Mouse (Mus musculus): Measurements from ENCODE around the gene Lama2. TPM values are rescaled to one million over a fixed set of nuclear protein-coding genes. Genes with fewer than 3 reads are reported as not detected.
A peak's percentile ranks its signal among the peaks of the same experiment; 100 is the strongest.

The Lama2 gene
- polyA plus RNA-seq, 1 experiment from 2014 or later, result 33.2 TPM

DNA sequence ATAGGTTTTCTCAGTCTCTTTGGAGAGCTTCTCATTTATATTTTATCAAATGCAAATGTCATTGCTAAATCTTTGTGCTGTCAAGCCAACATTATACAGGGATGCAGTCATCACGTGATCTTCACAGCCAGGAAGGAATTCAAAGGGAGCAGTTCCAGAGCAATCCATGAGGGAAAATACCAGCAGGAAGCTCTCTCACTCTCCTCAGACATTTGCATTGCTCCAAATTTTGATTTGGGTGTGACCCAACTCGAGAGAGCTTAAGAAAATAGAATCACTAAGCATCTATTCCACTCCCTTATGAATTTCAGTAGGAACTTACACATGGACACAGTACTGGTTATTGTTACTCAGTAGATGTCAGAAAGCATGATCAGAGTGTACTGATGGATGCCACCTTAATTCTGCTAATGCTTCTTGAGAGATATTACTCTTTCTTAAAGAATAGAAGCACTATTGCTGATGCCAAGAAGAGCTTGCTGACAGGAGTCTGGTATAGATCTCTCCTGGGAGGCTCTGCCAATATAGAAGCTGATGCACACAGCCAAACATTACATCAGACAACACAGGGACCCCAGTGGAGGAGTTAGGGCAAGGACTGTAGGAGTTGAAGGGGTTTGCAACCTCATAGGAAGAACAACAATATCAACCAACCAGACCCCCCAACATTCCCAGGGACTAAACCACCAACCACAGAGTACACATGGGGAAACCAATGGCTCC is 236.5 kb downstream of the Lama2 start:
- Histone ChIP-seq H3K4me3 (ENCODE audit: control insufficient read depth in 1 of 2, insufficient read depth in 1 of 2, low read depth in 1 of 2, low read length in 2 of 2) (no peak overlapping the region), H3K27ac (replicated peaks in 1 of 2; ENCODE audit: control insufficient read depth in 1 of 2, insufficient read depth in 1 of 2, low read depth in 2 of 2, low read length in 2 of 2) (no peak overlapping the region), H3K36me3 (ENCODE audit: control insufficient read depth, insufficient read depth, low read length) (no peaks in the 10 kb centered on the region), H3K9me3 (ENCODE audit: control insufficient read depth, low read length) (no peaks in the 10 kb centered on the region), H3K4me2 (ENCODE audit: low read length) (no peak overlapping the region), H3K27me3 (ENCODE audit: control insufficient read depth, insufficient read depth, low read length) (no peaks in the 10 kb centered on the region), H3K4me1 (ENCODE audit: control insufficient read depth in 2 of 2, insufficient read depth in 2 of 2, low read length in 2 of 2) (no peaks in the 10 kb centered on the region), H3K9ac (ENCODE audit: low read length) (no peak overlapping the region)
- no peak for ATAC-seq (ENCODE audit: insufficient number of reproducible peaks, insufficient read depth, low FRiP score, low read depth)
- 44% methylated on average over 2 of the region's 2 CpGs for WGBS

DNA sequence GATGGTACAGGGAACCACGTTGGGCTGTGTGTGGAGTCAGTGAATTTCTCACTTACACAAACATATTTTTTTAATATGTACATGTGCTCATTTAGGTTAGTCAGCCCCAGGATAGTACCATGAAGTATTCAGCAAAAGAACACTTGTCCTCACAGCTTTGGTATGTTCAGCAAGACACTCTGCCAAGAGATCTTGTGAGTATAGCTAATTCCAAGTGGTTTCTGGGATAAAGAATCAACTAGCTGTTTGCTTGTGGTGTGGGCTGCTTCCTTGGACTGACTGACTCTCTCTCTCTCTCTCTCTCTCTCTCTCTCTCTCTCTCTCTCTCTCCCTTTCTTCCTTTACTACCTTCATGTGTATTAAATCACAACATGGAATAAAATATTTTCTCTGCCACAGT is 241.3 kb downstream of the Lama2 start:
- Histone ChIP-seq H3K9me3 (ENCODE audit: control insufficient read depth, low read length) (no peaks in the 10 kb centered on the region), H3K27me3 (ENCODE audit: control insufficient read depth, insufficient read depth, low read length) (no peaks in the 10 kb centered on the region), H3K4me1 (ENCODE audit: control insufficient read depth in 2 of 2, insufficient read depth in 2 of 2, low read length in 2 of 2) (no peaks in the 10 kb centered on the region), H3K4me2 (ENCODE audit: low read length) (no peak overlapping the region), H3K9ac (ENCODE audit: low read length) (no peak overlapping the region), H3K27ac (replicated peaks in 1 of 2; ENCODE audit: control insufficient read depth in 1 of 2, insufficient read depth in 1 of 2, low read depth in 2 of 2, low read length in 2 of 2) (no peak overlapping the region), H3K36me3 (ENCODE audit: control insufficient read depth, insufficient read depth, low read length) (no peaks in the 10 kb centered on the region), H3K4me3 (ENCODE audit: control insufficient read depth in 1 of 2, insufficient read depth in 1 of 2, low read depth in 1 of 2, low read length in 2 of 2) (no peak overlapping the region)
- 53% methylated on average over 1 of the region's 1 CpGs for WGBS
- no peak for ATAC-seq (ENCODE audit: insufficient number of reproducible peaks, insufficient read depth, low FRiP score, low read depth)

DNA sequence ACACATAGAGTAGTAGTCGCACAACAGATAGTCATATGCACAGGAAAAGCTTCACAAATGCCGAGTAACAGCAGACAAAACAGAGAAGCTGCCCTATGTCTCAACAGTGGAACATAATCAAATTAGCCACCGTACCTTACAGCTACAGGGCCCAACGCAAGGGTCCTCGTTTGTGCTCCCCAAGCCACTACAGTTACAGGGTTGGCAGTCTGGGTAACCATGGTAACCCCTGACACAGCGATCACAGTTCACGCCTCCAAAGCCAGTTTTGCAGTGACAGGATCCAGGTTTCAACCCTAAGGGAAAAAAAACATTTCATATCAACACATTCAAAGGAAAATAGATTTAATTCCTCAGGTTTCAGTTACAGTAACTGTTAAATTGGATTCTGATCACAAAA is 275.3 kb downstream of the Lama2 start:
- no peak for ATAC-seq (ENCODE audit: insufficient number of reproducible peaks, insufficient read depth, low FRiP score, low read depth)
- Histone ChIP-seq H3K4me3 (ENCODE audit: control insufficient read depth in 1 of 2, insufficient read depth in 1 of 2, low read depth in 1 of 2, low read length in 2 of 2) (no peak overlapping the region), H3K27me3 (ENCODE audit: control insufficient read depth, insufficient read depth, low read length) (no peaks in the 10 kb centered on the region), H3K9ac (ENCODE audit: low read length) (no peak overlapping the region), H3K27ac (replicated peaks in 1 of 2; ENCODE audit: control insufficient read depth in 1 of 2, insufficient read depth in 1 of 2, low read depth in 2 of 2, low read length in 2 of 2) (no peak overlapping the region), H3K36me3 (ENCODE audit: control insufficient read depth, insufficient read depth, low read length) (no peaks in the 10 kb centered on the region), H3K4me2 (ENCODE audit: low read length) (no peak overlapping the region), H3K9me3 (ENCODE audit: control insufficient read depth, low read length) (peaks cover 4% of the 10 kb centered on the region; the same call in 1 of the 2 replicates), H3K4me1 (ENCODE audit: control insufficient read depth in 2 of 2, insufficient read depth in 2 of 2, low read length in 2 of 2) (no peaks in the 10 kb centered on the region)
- 59% methylated on average over 7 of the region's 7 CpGs for WGBS

DNA sequence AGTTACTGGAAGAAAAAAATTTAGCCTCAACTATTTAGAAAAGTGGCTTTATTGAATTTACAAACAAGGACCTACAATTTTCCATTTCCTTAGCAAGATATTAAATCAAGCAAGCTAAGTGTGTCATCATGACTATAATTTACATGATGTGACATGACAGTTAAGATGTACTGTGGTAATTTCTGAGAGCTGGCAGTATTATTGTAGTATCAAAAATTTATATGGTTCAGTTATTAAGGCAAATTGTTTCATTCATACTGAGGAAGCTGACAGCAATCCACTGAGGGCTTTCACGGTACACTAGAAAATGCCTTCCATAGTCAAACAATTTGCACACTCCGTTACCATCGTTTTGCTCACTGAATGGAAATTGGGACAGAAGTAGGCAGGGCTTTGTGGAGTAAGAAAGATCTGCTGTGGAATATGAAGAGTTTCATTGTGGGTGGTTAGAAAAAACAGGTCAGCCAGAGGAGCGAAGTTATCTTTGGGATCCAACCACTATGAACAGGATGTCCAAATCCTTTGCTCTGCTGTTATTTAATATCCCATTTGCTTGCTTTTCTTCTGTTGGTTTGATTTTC is 297.1 kb downstream of the Lama2 start:
- Histone ChIP-seq H3K9me3 (ENCODE audit: control insufficient read depth, low read length) (no peaks in the 10 kb centered on the region), H3K4me1 (ENCODE audit: control insufficient read depth in 2 of 2, insufficient read depth in 2 of 2, low read length in 2 of 2) (no peaks in the 10 kb centered on the region), H3K36me3 (ENCODE audit: control insufficient read depth, insufficient read depth, low read length) (no peaks in the 10 kb centered on the region), H3K4me3 (ENCODE audit: control insufficient read depth in 1 of 2, insufficient read depth in 1 of 2, low read depth in 1 of 2, low read length in 2 of 2) (no peak overlapping the region), H3K4me2 (ENCODE audit: low read length) (no peak overlapping the region), H3K27ac (replicated peaks in 1 of 2; ENCODE audit: control insufficient read depth in 1 of 2, insufficient read depth in 1 of 2, low read depth in 2 of 2, low read length in 2 of 2) (no peak overlapping the region), H3K27me3 (ENCODE audit: control insufficient read depth, insufficient read depth, low read length) (no peaks in the 10 kb centered on the region), H3K9ac (ENCODE audit: low read length) (no peak overlapping the region)
- no peak for ATAC-seq (ENCODE audit: insufficient number of reproducible peaks, insufficient read depth, low FRiP score, low read depth)
- whole genome bisulfite sequencing, result 86% methylated on average over 4 of the region's 4 CpGs

DNA sequence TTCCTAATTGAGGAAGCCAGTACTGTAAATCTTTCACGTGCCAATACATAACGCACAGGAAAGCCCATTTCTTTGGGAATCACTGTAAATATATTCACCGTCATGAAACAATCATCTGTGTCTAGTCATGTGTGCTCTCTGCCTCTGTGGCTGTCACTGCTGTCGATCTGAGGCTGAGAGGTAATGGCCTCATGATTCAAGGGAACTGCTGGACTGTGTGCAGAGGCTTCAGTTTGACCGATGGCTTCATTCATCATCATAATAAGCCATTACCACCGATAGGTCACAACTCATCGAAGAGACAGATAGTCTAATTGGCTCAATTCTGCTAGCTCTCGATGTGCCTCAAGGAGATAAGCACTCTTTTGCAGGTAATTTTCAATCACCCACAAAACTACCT is 312.1 kb downstream of the Lama2 start:
- Histone ChIP-seq H3K4me3 (ENCODE audit: control insufficient read depth in 1 of 2, insufficient read depth in 1 of 2, low read depth in 1 of 2, low read length in 2 of 2) (no peak overlapping the region), H3K4me1 (ENCODE audit: control insufficient read depth in 2 of 2, insufficient read depth in 2 of 2, low read length in 2 of 2) (no peaks in the 10 kb centered on the region), H3K27me3 (ENCODE audit: control insufficient read depth, insufficient read depth, low read length) (no peaks in the 10 kb centered on the region), H3K27ac (replicated peaks in 1 of 2; ENCODE audit: control insufficient read depth in 1 of 2, insufficient read depth in 1 of 2, low read depth in 2 of 2, low read length in 2 of 2) (no peak overlapping the region), H3K4me2 (ENCODE audit: low read length) (no peak overlapping the region), H3K9me3 (ENCODE audit: control insufficient read depth, low read length) (no peaks in the 10 kb centered on the region), H3K36me3 (ENCODE audit: control insufficient read depth, insufficient read depth, low read length) (no peaks in the 10 kb centered on the region), H3K9ac (ENCODE audit: low read length) (no peak overlapping the region)
- no peak for ATAC-seq (ENCODE audit: insufficient number of reproducible peaks, insufficient read depth, low FRiP score, low read depth)
- 84% methylated on average over 8 of the region's 8 CpGs for WGBS

DNA sequence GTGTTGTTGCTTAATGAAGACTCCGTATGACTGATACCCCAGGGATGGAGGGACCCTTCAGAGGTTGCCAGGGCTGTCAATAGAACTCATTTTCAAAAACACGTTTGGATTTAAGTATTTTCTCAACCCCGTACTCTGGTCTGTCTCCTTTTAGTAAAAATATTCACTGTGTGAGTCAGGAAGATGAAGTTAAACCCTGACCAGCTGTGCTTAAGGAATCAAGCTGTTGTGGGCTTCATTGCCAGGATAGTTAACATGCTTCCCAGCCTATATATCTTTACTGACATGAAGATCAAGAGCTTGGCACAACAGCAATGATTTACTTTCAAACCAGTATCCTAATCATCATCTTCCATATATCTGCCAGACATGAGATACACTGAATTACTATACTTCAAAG is 314.3 kb downstream of the Lama2 start:
- Histone ChIP-seq H3K9ac (ENCODE audit: low read length) (no peak overlapping the region), H3K27me3 (ENCODE audit: control insufficient read depth, insufficient read depth, low read length) (no peaks in the 10 kb centered on the region), H3K4me1 (ENCODE audit: control insufficient read depth in 2 of 2, insufficient read depth in 2 of 2, low read length in 2 of 2) (no peaks in the 10 kb centered on the region), H3K9me3 (ENCODE audit: control insufficient read depth, low read length) (no peaks in the 10 kb centered on the region), H3K36me3 (ENCODE audit: control insufficient read depth, insufficient read depth, low read length) (no peaks in the 10 kb centered on the region), H3K4me2 (ENCODE audit: low read length) (no peak overlapping the region), H3K4me3 (ENCODE audit: control insufficient read depth in 1 of 2, insufficient read depth in 1 of 2, low read depth in 1 of 2, low read length in 2 of 2) (no peak overlapping the region), H3K27ac (replicated peaks in 1 of 2; ENCODE audit: control insufficient read depth in 1 of 2, insufficient read depth in 1 of 2, low read depth in 2 of 2, low read length in 2 of 2) (no peak overlapping the region)
- WGBS, result 72% methylated on average over 3 of the region's 3 CpGs
- ATAC-seq (ENCODE audit: insufficient number of reproducible peaks, insufficient read depth, low FRiP score, low read depth), result no peak

DNA sequence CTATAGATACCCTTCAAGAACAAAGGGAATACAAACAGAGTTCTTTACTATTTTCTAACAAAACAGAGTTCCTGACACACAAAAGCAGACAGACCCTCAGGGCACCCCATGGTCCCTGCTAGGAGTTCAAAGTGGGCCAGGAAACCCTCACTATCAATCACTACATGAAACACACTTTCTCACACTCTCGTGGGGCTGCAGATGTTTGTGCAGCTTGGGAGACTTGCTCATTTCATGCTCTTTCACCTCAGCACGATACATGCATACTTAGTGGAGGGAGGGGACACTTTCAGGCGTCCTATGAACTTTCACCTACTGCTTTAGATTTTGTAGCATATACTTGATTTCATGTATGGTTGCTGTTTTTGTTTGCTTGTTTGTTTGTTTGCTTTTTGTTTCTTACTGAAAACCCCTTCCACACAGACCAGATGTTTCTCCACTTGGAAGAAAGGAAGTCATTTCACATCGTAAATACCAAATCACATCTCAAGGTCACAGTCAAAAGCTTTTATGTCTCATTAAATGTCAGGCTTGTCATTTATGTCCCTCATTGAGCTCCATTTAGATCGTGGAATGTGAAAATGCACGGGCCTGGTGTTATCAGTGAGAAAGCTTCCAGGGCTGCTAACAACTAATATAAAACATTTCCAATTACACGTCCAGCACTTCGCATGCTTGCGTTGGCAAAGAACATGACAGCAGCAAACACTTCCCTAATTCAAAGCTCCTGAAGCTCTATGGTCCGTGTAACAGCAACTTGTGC is 334.3 kb downstream of the Lama2 start:
- 27% methylated on average over 10 of the region's 10 CpGs for WGBS
- H3K27ac ChIP-seq (replicated peaks in 1 of 2; ENCODE audit: control insufficient read depth in 1 of 2, insufficient read depth in 1 of 2, low read depth in 2 of 2, low read length in 2 of 2), result peak overlapping the region; percentile 21 to 45; a peak in 3 of 4 replicates
- H3K4me2 ChIP-seq (ENCODE audit: low read length), result peak overlapping the region; percentile 27

More for the DNA sequence above, 334.3 kb downstream of the Lama2 start:
- Histone ChIP-seq H3K36me3 (ENCODE audit: control insufficient read depth, insufficient read depth, low read length) (no peaks in the 10 kb centered on the region), H3K9ac (ENCODE audit: low read length) (no peak overlapping the region), H3K4me1 (ENCODE audit: control insufficient read depth in 2 of 2, insufficient read depth in 2 of 2, low read length in 2 of 2) (peaks cover 2 to 11% of the 10 kb centered on the region in 2 experiments; a peak in 2 of 4 replicates), H3K9me3 (ENCODE audit: control insufficient read depth, low read length) (no peaks in the 10 kb centered on the region), H3K4me3 (ENCODE audit: control insufficient read depth in 1 of 2, insufficient read depth in 1 of 2, low read depth in 1 of 2, low read length in 2 of 2) (no peak overlapping the region), H3K27me3 (ENCODE audit: control insufficient read depth, insufficient read depth, low read length) (no peaks in the 10 kb centered on the region)
- ATAC-seq (ENCODE audit: insufficient number of reproducible peaks, insufficient read depth, low FRiP score, low read depth), result 0 out of 2 replicates have a peak, but pooled peaks have one; percentile 50

Data from heart, embryonic 14.5 days (tissue).